Mouse (Mus musculus) CH12.LX (cell line): ENCODE measurements around the gene Gm12185. TPM values are rescaled to one million over a fixed set of nuclear protein-coding genes. Genes with fewer than 3 reads are reported as not detected.
"Not testable (repeated sequence)": the region's sequence is repeated elsewhere in the genome, so short reads cannot be mapped to it uniquely, and the experiment has no call there.

Experiments used
- DNase-seq: peaks from one replicate; pipeline ENCODE4 v3.0.0-alpha.2; 2013; ENCODE audit errors: extremely low read depth
- H3K27ac ChIP-seq: 2 replicates; pipeline ENCODE4 v1.5.1; 2012; ENCODE audit warnings: low read depth, mild to moderate bottlenecking, control low read depth, moderate library complexity; ENCODE audit not compliant: insufficient read depth
- H3K27me3 ChIP-seq: replicated peaks from 2 replicates; pipeline ENCODE3; 2012; ENCODE audit warnings: inconsistent platforms
- H3K36me3 ChIP-seq, 2 experiments: replicated peaks in 1 of 2; 2 replicates each; pipeline versions ENCODE3 to v1.6.1; 2012; ENCODE audit warnings: inconsistent platforms in 1 of 2, low read length in 1 of 2, mild to moderate bottlenecking in 1 of 2, mixed read lengths in 1 of 2, moderate library complexity in 1 of 2; ENCODE audit not compliant: control insufficient read depth in 1 of 2, insufficient read depth in 1 of 2
- H3K4me1 ChIP-seq, 2 experiments: 2 replicates each; pipeline ENCODE4 v1.6.1; 2012; ENCODE audit warnings: inconsistent platforms in 1 of 2, moderate library complexity in 1 of 2; ENCODE audit not compliant: insufficient read depth in 2 of 2, control insufficient read depth in 1 of 2
- H3K4me2 ChIP-seq: 2 replicates; pipeline ENCODE4 v1.6.1; 2012; ENCODE audit warnings: low read depth, mild to moderate bottlenecking, control low read depth; ENCODE audit not compliant: poor library complexity, insufficient read depth, severe bottlenecking
- H3K4me3 ChIP-seq, 3 experiments: fragments of 150-350 bp in 1 of 3; sonication (generic) in 1 of 3; replicated peaks in 1 of 3; 2 replicates each; pipeline versions ENCODE3 to v1.5.1; 2011 to 2012; ENCODE audit warnings: low read depth in 2 of 3, low read length in 2 of 3, mild to moderate bottlenecking in 2 of 3, moderate library complexity in 2 of 3, control low read depth in 1 of 3, improper control_type of control experiment in 1 of 3, inconsistent platforms in 1 of 3, mixed read lengths in 1 of 3; ENCODE audit not compliant: poor library complexity in 1 of 3
- H3K79me2 ChIP-seq: replicated peaks from 2 replicates; pipeline ENCODE4 v1.6.1; 2012; ENCODE audit warnings: mild to moderate bottlenecking, moderate library complexity; ENCODE audit not compliant: control insufficient read depth, poor library complexity, insufficient read depth, severe bottlenecking; ENCODE audit errors: extremely low read depth
- H3K9ac ChIP-seq: 2 replicates; pipeline ENCODE4 v1.6.1; 2012; ENCODE audit warnings: low read depth, mild to moderate bottlenecking, control low read depth, moderate library complexity; ENCODE audit not compliant: insufficient read depth
- H3K9me3 ChIP-seq: replicated peaks from 2 replicates; pipeline ENCODE3; 2012; ENCODE audit warnings: low read length, inconsistent platforms, mixed read lengths
- dilution Hi-C: fragments of 300-500 bp; cut with MboI; formaldehyde crosslinking; loops from 2 replicates; pipeline ENCODE4 v1.14.3; 2020; ENCODE audit warnings: low sequenced_read_pairs; ENCODE audit not compliant: extremely low pct_unique_long_range_greater_than_20kb, extremely low pct_ligation_motif_present
- in situ Hi-C: fragments of 300-500 bp; cut with MboI; formaldehyde crosslinking; loops from 3 replicates; pipeline ENCODE4 v1.14.3; 2019; ENCODE audit warnings: low sequenced_read_pairs, low pct_ligation_motif_present, low pct_unique_long_range_greater_than_20kb, mixed read lengths
- polyA plus RNA-seq: library from polyadenylated mRNA; unstranded; fragments of >175 nt; gene quantifications from 2 replicates; pipeline ENCODE4 v1.2.1, GENCODE M21; 2012; ENCODE audit warnings: low read depth; ENCODE audit not compliant: insufficient read length
- total RNA-seq, 2 experiments: library from RNA; depleted of rRNA; stranded (reverse); fragments of 300-350 nt in 1 of 2; fragments of >200 nt in 1 of 2; gene quantifications; 2 replicates each; pipeline ENCODE4 v1.2.3; 2012 to 2014

Gene Gm12185
- total and polyA plus RNA-seq, 3 experiments, result 0.04 to 0.50 TPM; not detected in 1

DNA sequence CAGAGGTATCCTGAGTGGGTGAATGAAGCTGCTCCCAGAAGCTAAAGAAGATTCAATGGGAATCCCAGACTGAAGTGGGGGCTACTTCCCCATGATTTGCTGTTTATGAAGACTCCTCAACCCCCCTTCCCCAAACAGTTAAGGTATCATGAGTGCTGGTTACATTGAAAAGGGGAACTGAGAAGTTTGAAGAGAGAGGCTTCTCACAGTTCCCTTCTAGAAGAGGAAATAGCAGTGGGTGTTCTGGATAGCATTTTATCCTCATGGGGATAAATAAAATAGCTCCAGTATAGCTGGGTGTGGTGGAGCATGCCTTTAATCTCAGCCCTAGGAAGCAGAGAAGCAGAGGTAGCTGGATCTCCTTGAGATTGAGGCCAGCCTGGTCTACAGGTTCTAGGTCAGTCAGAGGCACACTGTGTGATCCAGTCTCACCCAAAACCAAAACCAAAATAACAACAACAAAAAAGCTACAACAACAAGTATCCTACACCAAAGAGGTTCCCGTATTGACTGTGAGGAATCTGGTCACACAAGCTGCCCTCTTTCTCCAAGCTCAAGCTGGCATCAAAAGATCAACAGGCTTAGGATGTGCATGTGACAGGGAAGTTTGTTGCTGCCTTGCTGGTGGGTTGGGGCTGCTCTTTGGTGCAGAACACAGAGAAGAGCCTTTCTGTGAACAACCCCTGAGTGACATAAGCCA, 13.6 kb downstream of the Gm12185 start, which contains the start of gene Olfr56:
Gene Olfr56, plus strand, starts transcription at position 650 of the 700 bp plus-strand sequence.
- DNase-seq, H3K9me3 ChIP-seq: not testable (repeated sequence)
- peak within 1 kb of the TSS; percentile 67 for H3K27ac ChIP-seq

DNA sequence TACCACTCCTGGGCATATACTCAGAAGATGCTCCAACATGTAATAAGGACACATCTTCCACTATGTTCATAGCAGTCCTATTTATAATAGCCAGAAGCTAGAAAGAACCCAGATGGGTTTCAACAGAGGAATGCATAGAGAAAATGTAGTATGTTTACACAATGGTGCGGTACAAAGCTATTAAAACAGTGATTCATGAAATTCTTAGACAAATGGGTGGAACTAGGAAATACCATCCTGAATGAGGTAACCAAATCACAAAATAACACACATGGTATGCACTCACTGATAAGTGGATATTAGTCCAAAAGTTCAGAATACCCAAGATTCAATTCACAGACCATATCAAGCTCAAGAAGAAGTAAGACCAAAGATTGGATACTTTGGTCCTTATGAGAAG, 17.3 kb downstream of the Gm12185 start:
- H3K4me3 ChIP-seq, H3K79me2 ChIP-seq, dilution Hi-C loops, H3K27me3 ChIP-seq, in situ Hi-C loops, H3K9me3 ChIP-seq, H3K27ac ChIP-seq, H3K4me2 ChIP-seq, H3K9ac ChIP-seq, H3K36me3 ChIP-seq, H3K4me1 ChIP-seq, DNase-seq: not testable (repeated sequence)

More for the DNA sequence above, 13.6 kb downstream of the Gm12185 start, which contains the start of gene Olfr56:
- H3K4me2 ChIP-seq, result peak within 1 kb of the TSS; percentile 50
- H3K27me3 ChIP-seq, in situ Hi-C loops, H3K36me3 ChIP-seq, H3K4me1 ChIP-seq, dilution Hi-C loops, H3K79me2 ChIP-seq: not testable (repeated sequence)
- peak within 1 kb of the TSS in 1 of 3 experiments; percentile 16 for H3K4me3 ChIP-seq
- H3K9ac ChIP-seq, result peak within 1 kb of the TSS; percentile 50; the same call in 1 of the 2 replicates

DNA sequence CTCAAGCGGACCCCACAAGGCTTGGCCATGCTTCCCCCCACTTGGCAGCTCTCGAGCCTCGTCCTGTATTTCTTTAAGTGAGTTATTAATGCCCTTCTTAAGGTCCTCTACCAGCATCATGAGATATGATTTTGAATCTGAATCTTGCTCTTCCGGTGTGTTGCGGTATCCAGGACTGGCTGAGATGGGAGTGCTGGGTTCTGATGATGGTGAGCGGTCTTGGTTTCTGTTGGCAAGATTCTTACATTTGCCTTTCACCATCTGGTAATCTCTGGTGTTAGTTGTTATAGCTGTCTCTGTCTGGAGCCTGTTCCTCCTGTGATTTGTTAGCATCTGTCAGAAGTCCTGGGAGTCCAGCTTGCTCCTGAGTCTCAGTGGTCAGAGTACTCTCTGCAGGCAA, 45.9 kb downstream of the Gm12185 start, which contains the start of gene Psme2b:
Gene Psme2b, minus strand, starts transcription at position 101 of the 400 bp plus-strand sequence.
- H3K4me3 ChIP-seq, H3K4me2 ChIP-seq, H3K36me3 ChIP-seq, H3K27ac ChIP-seq, in situ Hi-C loops, H3K9ac ChIP-seq, H3K9me3 ChIP-seq, H3K79me2 ChIP-seq, dilution Hi-C loops, H3K27me3 ChIP-seq, DNase-seq, H3K4me1 ChIP-seq: not testable (repeated sequence)

DNA sequence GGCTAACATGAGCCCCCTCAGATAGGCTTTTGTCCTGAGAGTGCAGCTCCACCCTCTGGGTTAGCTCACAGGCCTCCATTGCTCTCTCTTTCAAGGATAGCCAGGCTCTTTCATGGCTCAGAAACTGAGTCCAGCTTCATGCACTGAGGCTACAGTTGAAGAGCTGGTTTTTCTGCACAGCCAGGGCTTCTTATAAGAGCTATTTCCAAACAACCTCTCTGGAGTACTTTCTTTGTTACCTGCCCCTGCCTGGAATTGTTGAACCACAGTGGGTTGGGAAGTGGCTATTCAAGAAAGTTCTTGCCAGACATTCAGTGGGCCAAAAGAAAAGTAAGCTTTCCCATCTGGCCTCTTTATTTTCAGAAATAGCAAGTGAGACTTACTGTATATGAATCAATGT, 52.7 kb downstream of the Gm12185 start:
- H3K9me3 ChIP-seq, in situ Hi-C loops, H3K4me3 ChIP-seq, H3K4me2 ChIP-seq, DNase-seq, H3K4me1 ChIP-seq, H3K27ac ChIP-seq, H3K79me2 ChIP-seq, H3K9ac ChIP-seq, H3K27me3 ChIP-seq, dilution Hi-C loops, H3K36me3 ChIP-seq: not testable (repeated sequence)

DNA sequence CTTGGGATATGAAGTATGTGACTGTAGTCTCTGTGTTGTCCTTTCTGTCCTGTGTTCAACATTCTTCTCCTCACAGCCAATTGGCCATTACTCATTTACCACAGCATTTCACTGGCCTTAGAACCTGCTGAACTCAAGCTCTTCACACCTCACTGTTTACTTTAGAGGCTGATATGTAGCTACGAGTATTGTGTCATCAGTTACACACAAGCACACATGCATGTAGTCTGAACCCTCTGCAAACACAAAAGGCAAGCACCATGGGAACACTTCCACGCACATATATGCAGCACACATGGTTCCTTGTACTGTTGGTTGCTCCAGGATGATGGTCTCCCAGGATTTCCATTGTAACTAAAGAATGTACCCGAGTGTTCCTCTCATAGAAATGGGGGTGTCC, 56.7 kb downstream of the Gm12185 start:
- H3K4me3 ChIP-seq, dilution Hi-C loops, H3K36me3 ChIP-seq, H3K9me3 ChIP-seq, H3K79me2 ChIP-seq, H3K9ac ChIP-seq, H3K27me3 ChIP-seq, H3K4me2 ChIP-seq, H3K4me1 ChIP-seq, in situ Hi-C loops, H3K27ac ChIP-seq, DNase-seq: not testable (repeated sequence)

DNA sequence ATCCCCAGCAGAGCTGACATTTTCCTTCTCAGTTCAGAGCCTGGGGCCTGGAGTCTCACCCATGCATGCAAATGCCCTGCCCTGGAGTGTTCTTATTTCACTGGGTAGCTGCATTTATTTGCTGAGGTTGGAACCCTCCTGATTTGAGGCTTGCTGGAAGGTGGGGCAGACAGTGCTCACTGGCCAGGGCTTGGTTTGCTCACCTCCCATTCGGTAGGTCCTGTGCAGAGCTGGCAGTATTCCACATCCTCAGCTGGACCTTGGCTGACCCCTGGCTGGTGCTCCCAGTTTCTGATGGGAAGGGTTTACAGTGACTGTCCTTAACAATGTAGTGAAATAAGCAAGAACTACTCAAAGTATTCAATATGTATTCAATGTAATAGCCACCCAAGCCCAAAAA, 58.1 kb downstream of the Gm12185 start:
- DNase-seq, in situ Hi-C loops, dilution Hi-C loops, H3K4me2 ChIP-seq, H3K36me3 ChIP-seq, H3K27ac ChIP-seq, H3K79me2 ChIP-seq, H3K27me3 ChIP-seq, H3K4me1 ChIP-seq, H3K9me3 ChIP-seq, H3K4me3 ChIP-seq, H3K9ac ChIP-seq: not testable (repeated sequence)
